ENCODE assay signal across 8 mouse cellular contexts in genomic region chr9:44043708-44044425, GRCm38 (mm10). TPM values are rescaled to one million over a fixed set of nuclear protein-coding genes. Genes with fewer than 3 reads are reported as not detected.
A peak's percentile ranks its signal among the peaks of the same experiment; 100 is the strongest.
DNase-seq lines count a peak whose midpoint lies in the region; ATAC-seq and TF ChIP-seq lines count a peak whose summit lies in the region.

No protein-coding gene starts in this region.

- peak; percentile 94 for DNase-seq in cerebellum, adult 9-11 months
- DNase-seq in cerebellum, adult 8-10 months: no peak
- peak; percentile 57 for DNase-seq in right cerebral cortex, postnatal 14 days
- DNase-seq in right cerebral cortex, postnatal 25 days: no peak
- DNase-seq in liver, postnatal 0 days: no peak

- 6% methylated on average over 22 of the region's 23 CpGs for WGBS in hindbrain, embryonic 13.5 days
- WGBS in liver, postnatal 0 days (ENCODE audit: insufficient replicate concordance): 3% methylated on average over 22 of the region's 23 CpGs
- 4% methylated on average over 23 of the region's 23 CpGs for WGBS in stomach, embryonic 16.5 days

- H3K4me2 ChIP-seq in hindbrain, embryonic 13.5 days: peak overlapping the region; percentile 80
- H3K4me2 ChIP-seq in liver, postnatal 0 days (ENCODE audit: low read depth, low read length): peak overlapping the region; percentile 27; the same call in 1 of the 2 replicates
- peak overlapping the region; percentile 55 for H3K4me2 ChIP-seq in stomach, embryonic 16.5 days (ENCODE audit: low read depth, low read length)

- no peak for ATAC-seq in hindbrain, embryonic 13.5 days (ENCODE audit: low FRiP score)
- no peak for ATAC-seq in liver, postnatal 0 days
- no peak for ATAC-seq in stomach, embryonic 16.5 days (ENCODE audit: insufficient read depth, low FRiP score)
- ATAC-seq in erythroid progenitor cell, adult 5-6 weeks (replicated peaks; ENCODE audit: low FRiP score, poor library complexity, severe bottlenecking): no peak

- TF ChIP-seq CTCF in liver, postnatal 0 days (IDR thresholded peaks at IDR 0.05; ENCODE audit: low read depth): no peak

- H3K9me3 ChIP-seq in hindbrain, embryonic 13.5 days: no peaks in the 10 kb centered on the region
- no peaks in the 10 kb centered on the region for H3K9me3 ChIP-seq in liver, postnatal 0 days (ENCODE audit: low read length)
- H3K9me3 ChIP-seq in stomach, embryonic 16.5 days (replicated peaks; ENCODE audit: control insufficient read depth, low read length): no peaks in the 10 kb centered on the region

- peak overlapping the region; percentile 43 for H3K4me3 ChIP-seq in hindbrain, embryonic 13.5 days
- peak overlapping the region; percentile 9; the same call in 1 of the 2 replicates for H3K4me3 ChIP-seq in liver, postnatal 0 days (ENCODE audit: low read depth, low read length)
- H3K4me3 ChIP-seq in stomach, embryonic 16.5 days (replicated peaks; ENCODE audit: low read length): peak overlapping the region; percentile 33

- peak overlapping the region; percentile 68 for H3K9ac ChIP-seq in hindbrain, embryonic 13.5 days
- H3K9ac ChIP-seq in liver, postnatal 0 days (replicated peaks): no peak overlapping the region
- H3K9ac ChIP-seq in stomach, embryonic 16.5 days (ENCODE audit: low read length): 0 out of 2 replicates have a peak overlapping the region, but pooled peaks have one; percentile 4

- no peak for TF ChIP-seq EP300 in liver, postnatal 0 days (IDR thresholded peaks at IDR 0.05; ENCODE audit: low read depth)

- peaks cover 50% of the 10 kb centered on the region for H3K27me3 ChIP-seq in hindbrain, embryonic 13.5 days
- peaks cover 40% of the 10 kb centered on the region for H3K27me3 ChIP-seq in liver, postnatal 0 days (ENCODE audit: insufficient read depth, low read length)
- H3K27me3 ChIP-seq in stomach, embryonic 16.5 days (ENCODE audit: control insufficient read depth, insufficient read depth, low read length): peaks cover 29% of the 10 kb centered on the region

- peaks cover 19% of the 10 kb centered on the region for H3K4me1 ChIP-seq in hindbrain, embryonic 13.5 days (replicated peaks)
- peaks cover 3% of the 10 kb centered on the region; the same call in 1 of the 2 replicates for H3K4me1 ChIP-seq in liver, postnatal 0 days (ENCODE audit: insufficient read depth)
- H3K4me1 ChIP-seq in stomach, embryonic 16.5 days (ENCODE audit: control insufficient read depth, insufficient read depth, low read length): peaks cover 8% of the 10 kb centered on the region; the same call in 1 of the 2 replicates

- no peaks in the 10 kb centered on the region for H3K36me3 ChIP-seq in hindbrain, embryonic 13.5 days
- no peaks in the 10 kb centered on the region for H3K36me3 ChIP-seq in liver, postnatal 0 days (replicated peaks; ENCODE audit: insufficient read depth, low read length)
- no peaks in the 10 kb centered on the region for H3K36me3 ChIP-seq in stomach, embryonic 16.5 days (ENCODE audit: control insufficient read depth, insufficient read depth, low read length)

- no peak overlapping the region for H3K27ac ChIP-seq in hindbrain, embryonic 13.5 days
- H3K27ac ChIP-seq in liver, postnatal 0 days (ENCODE audit: low read depth): no peak overlapping the region
- H3K27ac ChIP-seq in stomach, embryonic 16.5 days (ENCODE audit: low read length): no peak overlapping the region

RNA-seq across cellular contexts. Expression of gene Thy1, which starts 0.7 kb away (rescaled TPM):
- polyA plus RNA-seq in hindbrain, embryonic 13.5 days (2015; fragmentation: Nextera tagmentation; extraction: Ambion mirVana): 0.27 and 0.55 TPM in 2 replicates
- 0.39 and 0.85 TPM in 2 replicates for polyA plus RNA-seq in liver, postnatal 0 days (2015; fragmentation: Nextera tagmentation; extraction: Ambion mirVana)
- polyA plus RNA-seq in stomach, embryonic 16.5 days (2015; fragmentation: Nextera tagmentation; extraction: Ambion mirVana): 1.7 and 2.0 TPM in 2 replicates
- total RNA-seq in erythroid progenitor cell, adult 5-6 weeks (2015; ENCODE audit: low replicate concordance): 11.9 and 33.1 TPM in 2 replicates
- 1.0 and 7.8 TPM in 2 replicates for total RNA-seq in erythroid progenitor cell, adult 5-6 weeks (2017; ENCODE audit: low replicate concordance)

RNA-seq across cellular contexts. Expression of gene Usp2, which starts 23.0 kb away (rescaled TPM):
- polyA plus RNA-seq in hindbrain, embryonic 13.5 days (2015; fragmentation: Nextera tagmentation; extraction: Ambion mirVana): 8.1 and 12.2 TPM in 2 replicates
- 2.9 and 3.8 TPM in 2 replicates for polyA plus RNA-seq in liver, postnatal 0 days (2015; fragmentation: Nextera tagmentation; extraction: Ambion mirVana)
- polyA plus RNA-seq in stomach, embryonic 16.5 days (2015; fragmentation: Nextera tagmentation; extraction: Ambion mirVana): 16.1 and 21.5 TPM in 2 replicates
- not detected in 2 replicates for total RNA-seq in erythroid progenitor cell, adult 5-6 weeks (2015; ENCODE audit: low replicate concordance)
- 1.8 TPM in 1 of 2 replicates, not detected in the other for total RNA-seq in erythroid progenitor cell, adult 5-6 weeks (2017; ENCODE audit: low replicate concordance)

RNA-seq across cellular contexts. Expression of gene Mfrp, which starts 57.7 kb away (rescaled TPM):
- polyA plus RNA-seq in hindbrain, embryonic 13.5 days (2015; fragmentation: Nextera tagmentation; extraction: Ambion mirVana): 0.22 TPM in 1 of 2 replicates, not detected in the other
- not detected in 2 replicates for polyA plus RNA-seq in liver, postnatal 0 days (2015; fragmentation: Nextera tagmentation; extraction: Ambion mirVana)
- 0.08 and 0.20 TPM in 2 replicates for polyA plus RNA-seq in stomach, embryonic 16.5 days (2015; fragmentation: Nextera tagmentation; extraction: Ambion mirVana)
- not detected in 2 replicates for total RNA-seq in erythroid progenitor cell, adult 5-6 weeks (2015; ENCODE audit: low replicate concordance)
- not detected in 2 replicates for total RNA-seq in erythroid progenitor cell, adult 5-6 weeks (2017; ENCODE audit: low replicate concordance)

Comparison
In these comparisons a context has a peak if more than half of its experiments do, and no peak if none do; other contexts are left out.
1. DNase-seq: peak in cerebellum, adult 9-11 months (single experiment) and right cerebral cortex, postnatal 14 days (single experiment); none in cerebellum, adult 8-10 months (single experiment), right cerebral cortex, postnatal 25 days (single experiment) and liver, postnatal 0 days (single experiment).
2. H3K4me2 ChIP-seq: peak in every context shown above with its lines; median percentile 80 in hindbrain, embryonic 13.5 days; 55 in stomach, embryonic 16.5 days; 27 in liver, postnatal 0 days.
3. Peak in every context shown above with its lines, with median percentiles within 50 percentile points of each other: H3K4me3 ChIP-seq.